Mouse (Mus musculus): ENCODE measurements around the gene Tiam1. TPM values are rescaled to one million over a fixed set of nuclear protein-coding genes. Genes with fewer than 3 reads are reported as not detected.

Tiam1 gene
- polyA plus RNA-seq, 1 experiment: 1.8 TPM

DNA sequence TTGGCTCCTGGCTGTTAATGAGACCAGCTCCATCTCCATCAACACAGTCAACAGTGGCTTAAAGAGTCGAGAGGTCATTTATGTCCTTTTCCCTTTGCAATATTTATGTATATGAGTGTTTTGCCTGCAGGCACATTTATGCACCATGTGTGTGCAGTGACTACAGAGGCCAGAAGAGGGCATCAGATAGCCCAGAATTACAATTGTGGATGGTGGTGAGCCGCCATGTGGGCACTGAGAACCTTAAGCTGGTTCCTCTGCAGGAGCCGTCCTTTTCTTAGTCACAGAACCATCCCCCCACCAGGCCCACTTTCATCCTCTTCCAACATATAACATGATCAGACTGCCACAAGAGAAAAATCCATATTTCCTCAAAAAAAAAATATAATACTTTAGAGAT lies 295.4 kb downstream of the Tiam1 start:
- Histone ChIP-seq H3K36me3 (ENCODE audit: control insufficient read depth, insufficient read depth, low read length) (peaks cover 1% of the 10 kb centered on the region; the same call in 1 of the 2 replicates), H3K27ac (ENCODE audit: insufficient read depth, low read depth, low read length) (no peak overlapping the region), H3K4me1 (ENCODE audit: control insufficient read depth, insufficient read depth, insufficient read length, low read length) (no peaks in the 10 kb centered on the region), H3K27me3 (ENCODE audit: control insufficient read depth, insufficient read depth, low read length) (no peaks in the 10 kb centered on the region), H3K4me3 (ENCODE audit: low read depth, low read length) (no peak overlapping the region)
- TF ChIP-seq POLR2A (IDR thresholded peaks at IDR 0.05; ENCODE audit: low read depth, low read length): no peak
- 85% methylated on average over 3 of the region's 3 CpGs for WGBS

GRCm38 (mm10) chr16:89845461-89845860 lies 298.1 kb downstream of the Tiam1 start:
- TF ChIP-seq CTCF (IDR thresholded peaks at IDR 0.05; ENCODE audit: extremely low read depth, insufficient read length, insufficient replicate concordance, low read depth, low read length) (no peak), POLR2A (IDR thresholded peaks at IDR 0.05; ENCODE audit: low read depth, low read length) (no peak)
- WGBS: 89% methylated on average over 8 of the region's 8 CpGs

DNA sequence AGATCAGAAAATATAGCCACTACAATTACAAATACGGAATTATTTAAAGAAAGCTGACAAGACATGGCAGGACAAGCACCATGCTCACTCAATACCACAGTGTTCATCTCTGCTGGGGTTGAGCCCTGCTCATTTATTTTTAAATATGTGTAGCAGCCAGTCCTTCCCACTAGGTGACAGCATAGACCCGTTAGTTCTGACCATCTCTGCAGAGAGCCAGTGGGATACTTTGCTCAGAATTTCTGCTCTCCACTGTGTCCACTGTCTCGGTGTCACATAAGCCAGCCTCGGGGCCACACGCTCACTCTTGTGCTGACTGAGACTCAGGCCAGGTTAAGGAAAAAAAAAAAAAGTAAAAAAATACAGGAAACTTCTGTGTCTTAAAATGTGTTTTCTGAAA lies 299.0 kb downstream of the Tiam1 start:
- no peaks in the 10 kb centered on the region for H3K36me3 ChIP-seq (ENCODE audit: control insufficient read depth, insufficient read depth, low read length)
- H3K4me1 ChIP-seq (ENCODE audit: control insufficient read depth, insufficient read depth, insufficient read length, low read length): no peaks in the 10 kb centered on the region
- WGBS: 58% methylated on average over 5 of the region's 5 CpGs
- no peak overlapping the region for H3K4me3 ChIP-seq (ENCODE audit: low read depth, low read length)
- H3K27me3 ChIP-seq (ENCODE audit: control insufficient read depth, insufficient read depth, low read length): no peaks in the 10 kb centered on the region
- TF ChIP-seq CTCF (IDR thresholded peaks at IDR 0.05; ENCODE audit: extremely low read depth, insufficient read length, insufficient replicate concordance, low read depth, low read length) (peak; percentile 22; the same call in 1 of the 2 replicates), POLR2A (IDR thresholded peaks at IDR 0.05; ENCODE audit: low read depth, low read length) (no peak)
- no peak overlapping the region for H3K27ac ChIP-seq (ENCODE audit: insufficient read depth, low read depth, low read length)

More at GRCm38 (mm10) chr16:89845461-89845860, 298.1 kb downstream of the Tiam1 start:
- H3K27ac ChIP-seq (ENCODE audit: insufficient read depth, low read depth, low read length): no peak overlapping the region
- H3K4me1 ChIP-seq (ENCODE audit: control insufficient read depth, insufficient read depth, insufficient read length, low read length): no peaks in the 10 kb centered on the region
- no peak overlapping the region for H3K4me3 ChIP-seq (ENCODE audit: low read depth, low read length)
- no peaks in the 10 kb centered on the region for H3K27me3 ChIP-seq (ENCODE audit: control insufficient read depth, insufficient read depth, low read length)
- H3K36me3 ChIP-seq (ENCODE audit: control insufficient read depth, insufficient read depth, low read length): no peaks in the 10 kb centered on the region

- WGBS: 81% methylated on average over 6 of the region's 6 CpGs
- no peaks in the 10 kb centered on the region for H3K27me3 ChIP-seq (ENCODE audit: control insufficient read depth, insufficient read depth, low read length)
- no peaks in the 10 kb centered on the region for H3K4me1 ChIP-seq (ENCODE audit: control insufficient read depth, insufficient read depth, insufficient read length, low read length)
- no peak overlapping the region for H3K4me3 ChIP-seq (ENCODE audit: low read depth, low read length)
- H3K27ac ChIP-seq (ENCODE audit: insufficient read depth, low read depth, low read length): no peak overlapping the region
- no peaks in the 10 kb centered on the region for H3K36me3 ChIP-seq (ENCODE audit: control insufficient read depth, insufficient read depth, low read length)
- TF ChIP-seq POLR2A (IDR thresholded peaks at IDR 0.05; ENCODE audit: low read depth, low read length): no peak
Measured at GRCm38 (mm10) chr16:89841894-89842293, 301.7 kb downstream of the Tiam1 start.

DNA sequence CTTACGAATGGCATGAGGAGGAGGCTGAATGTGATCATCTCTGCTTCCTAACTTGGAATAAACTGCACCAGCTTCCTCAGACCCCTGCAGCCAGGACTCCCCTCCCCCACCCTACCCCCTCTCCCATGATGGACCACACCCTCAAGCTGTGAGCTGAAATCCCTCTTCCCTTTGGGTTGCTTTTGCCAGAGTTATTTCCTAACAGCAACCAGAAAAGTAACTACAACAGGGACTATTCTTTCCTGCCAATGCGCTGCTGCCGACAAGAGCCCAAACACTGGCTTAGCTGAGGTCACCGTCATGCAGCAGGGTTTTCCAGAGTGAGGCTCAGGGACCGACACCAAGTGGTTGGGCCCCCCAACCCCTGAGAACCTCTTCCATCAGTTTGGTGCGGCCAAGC lies 303.2 kb downstream of the Tiam1 start:
- no peak overlapping the region for H3K27ac ChIP-seq (ENCODE audit: insufficient read depth, low read depth, low read length)
- H3K4me1 ChIP-seq (ENCODE audit: control insufficient read depth, insufficient read depth, insufficient read length, low read length): no peaks in the 10 kb centered on the region
- no peaks in the 10 kb centered on the region for H3K36me3 ChIP-seq (ENCODE audit: control insufficient read depth, insufficient read depth, low read length)
- no peaks in the 10 kb centered on the region for H3K27me3 ChIP-seq (ENCODE audit: control insufficient read depth, insufficient read depth, low read length)
- H3K4me3 ChIP-seq (ENCODE audit: low read depth, low read length): no peak overlapping the region
- no peak for TF ChIP-seq POLR2A (IDR thresholded peaks at IDR 0.05; ENCODE audit: low read depth, low read length)
- no peak for TF ChIP-seq CTCF (IDR thresholded peaks at IDR 0.05; ENCODE audit: extremely low read depth, insufficient read length, insufficient replicate concordance, low read depth, low read length)
- WGBS: 94% methylated on average over 6 of the region's 6 CpGs

DNA sequence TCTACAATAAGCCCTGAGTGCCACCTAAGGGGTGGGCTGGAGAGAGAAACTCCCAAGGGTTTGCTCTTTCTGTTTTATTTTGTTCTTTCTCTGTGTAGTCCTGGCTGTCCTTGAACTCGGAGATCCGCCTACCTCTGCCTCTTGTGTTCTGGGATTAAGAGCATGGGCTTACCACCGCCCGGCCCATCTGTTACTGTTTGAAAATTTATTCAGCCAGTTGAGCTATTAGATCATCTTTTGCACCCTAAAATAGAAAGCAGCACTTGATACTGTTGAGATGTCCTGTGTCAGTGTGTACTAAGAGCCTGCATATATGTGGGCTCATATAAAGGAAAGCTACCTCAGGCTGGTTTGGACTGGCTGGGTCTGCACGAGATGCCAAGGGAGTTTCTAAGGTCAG lies 303.7 kb downstream of the Tiam1 start:
- 82% methylated on average over 5 of the region's 5 CpGs for WGBS

GRCm38 (mm10) chr16:89837096-89837495 lies 306.5 kb downstream of the Tiam1 start:
- 78% methylated on average over 9 of the region's 9 CpGs for WGBS

More for the DNA sequence above, 303.7 kb downstream of the Tiam1 start:
- no peaks in the 10 kb centered on the region for H3K27me3 ChIP-seq (ENCODE audit: control insufficient read depth, insufficient read depth, low read length)
- no peaks in the 10 kb centered on the region for H3K36me3 ChIP-seq (ENCODE audit: control insufficient read depth, insufficient read depth, low read length)
- no peaks in the 10 kb centered on the region for H3K4me1 ChIP-seq (ENCODE audit: control insufficient read depth, insufficient read depth, insufficient read length, low read length)
- H3K4me3 ChIP-seq (ENCODE audit: low read depth, low read length): no peak overlapping the region
- TF ChIP-seq CTCF (IDR thresholded peaks at IDR 0.05; ENCODE audit: extremely low read depth, insufficient read length, insufficient replicate concordance, low read depth, low read length) (no peak), POLR2A (IDR thresholded peaks at IDR 0.05; ENCODE audit: low read depth, low read length) (no peak)
- H3K27ac ChIP-seq (ENCODE audit: insufficient read depth, low read depth, low read length): no peak overlapping the region

DNA sequence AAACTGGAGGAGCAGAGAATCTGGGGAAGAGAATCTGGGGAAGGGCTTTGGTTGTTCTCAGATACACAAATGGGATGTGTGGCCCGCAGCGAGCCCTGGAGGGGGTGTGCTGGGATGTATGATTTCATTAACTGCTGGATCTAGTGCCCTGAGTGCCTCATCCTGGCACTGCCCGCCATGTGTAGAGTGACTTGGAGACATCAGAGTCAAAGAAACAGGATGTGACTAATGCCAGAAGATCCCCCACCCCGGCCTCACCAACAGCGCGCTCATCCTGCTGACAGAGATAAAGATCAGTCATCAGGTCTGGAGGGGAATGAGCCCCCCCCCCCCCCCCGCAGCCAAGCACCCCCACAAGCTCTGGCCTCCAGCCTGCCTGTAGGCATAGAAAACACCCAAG lies 308.0 kb downstream of the Tiam1 start:
- Histone ChIP-seq H3K27ac (ENCODE audit: insufficient read depth, low read depth, low read length) (no peak overlapping the region), H3K4me3 (ENCODE audit: low read depth, low read length) (no peak overlapping the region), H3K4me1 (ENCODE audit: control insufficient read depth, insufficient read depth, insufficient read length, low read length) (no peaks in the 10 kb centered on the region), H3K36me3 (ENCODE audit: control insufficient read depth, insufficient read depth, low read length) (no peaks in the 10 kb centered on the region), H3K27me3 (ENCODE audit: control insufficient read depth, insufficient read depth, low read length) (no peaks in the 10 kb centered on the region)
- no peak for TF ChIP-seq POLR2A (IDR thresholded peaks at IDR 0.05; ENCODE audit: low read depth, low read length)
- no peak for TF ChIP-seq CTCF (IDR thresholded peaks at IDR 0.05; ENCODE audit: extremely low read depth, insufficient read length, insufficient replicate concordance, low read depth, low read length)
- 77% methylated on average over 7 of the region's 7 CpGs for WGBS

More at GRCm38 (mm10) chr16:89837096-89837495, 306.5 kb downstream of the Tiam1 start:
- H3K27ac ChIP-seq (ENCODE audit: insufficient read depth, low read depth, low read length): no peak overlapping the region
- H3K36me3 ChIP-seq (ENCODE audit: control insufficient read depth, insufficient read depth, low read length): no peaks in the 10 kb centered on the region
- TF ChIP-seq POLR2A (IDR thresholded peaks at IDR 0.05; ENCODE audit: low read depth, low read length): no peak
- TF ChIP-seq CTCF (IDR thresholded peaks at IDR 0.05; ENCODE audit: extremely low read depth, insufficient read length, insufficient replicate concordance, low read depth, low read length): no peak
- no peaks in the 10 kb centered on the region for H3K27me3 ChIP-seq (ENCODE audit: control insufficient read depth, insufficient read depth, low read length)
- no peaks in the 10 kb centered on the region for H3K4me1 ChIP-seq (ENCODE audit: control insufficient read depth, insufficient read depth, insufficient read length, low read length)
- no peak overlapping the region for H3K4me3 ChIP-seq (ENCODE audit: low read depth, low read length)

Data from small intestine, adult 2 months (tissue).